Mouse (Mus musculus): ENCODE measurements around the gene Slc24a3. TPM values are rescaled to one million over a fixed set of nuclear protein-coding genes. Genes with fewer than 3 reads are reported as not detected.

Slc24a3 gene
- total RNA-seq, 2 experiments from 2014 or later = 93.2 to 98.8 TPM

- DNase-seq (ENCODE audit: low spot score in 2 of 2) = no peak
Measured at GRCm38 (mm10) chr2:145420967-145421888, 253.7 kb downstream of the Slc24a3 start.

- DNase-seq (ENCODE audit: low spot score in 2 of 2) = no peak
Measured at GRCm38 (mm10) chr2:145421889-145422212, 254.3 kb downstream of the Slc24a3 start.

- DNase-seq (ENCODE audit: low spot score in 2 of 2) = no peak
Measured at GRCm38 (mm10) chr2:145429982-145430381, 262.4 kb downstream of the Slc24a3 start.

GRCm38 (mm10) chr2:145434068-145434467, 266.5 kb downstream of the Slc24a3 start:
- DNase-seq (ENCODE audit: low spot score in 2 of 2) = no peak

GRCm38 (mm10) chr2:145438336-145438735, 270.8 kb downstream of the Slc24a3 start:
- no peak for DNase-seq (ENCODE audit: low spot score in 2 of 2)

- no peak for DNase-seq (ENCODE audit: low spot score in 2 of 2)
Measured at GRCm38 (mm10) chr2:145439755-145440154, 272.2 kb downstream of the Slc24a3 start.

GRCm38 (mm10) chr2:145457106-145457747, 289.7 kb downstream of the Slc24a3 start:
- no peak for DNase-seq (ENCODE audit: low spot score in 2 of 2)

GRCm38 (mm10) chr2:145460854-145461423, 293.4 kb downstream of the Slc24a3 start:
- no peak for DNase-seq (ENCODE audit: low spot score in 2 of 2)

GRCm38 (mm10) chr2:145462253-145462652, 294.7 kb downstream of the Slc24a3 start:
- no peak for DNase-seq (ENCODE audit: low spot score in 2 of 2)

- no peak for DNase-seq (ENCODE audit: low spot score in 2 of 2)
Measured at GRCm38 (mm10) chr2:145468701-145469325, 301.3 kb downstream of the Slc24a3 start.

GRCm38 (mm10) chr2:145477484-145477883, 309.9 kb downstream of the Slc24a3 start:
- no peak for DNase-seq (ENCODE audit: low spot score in 2 of 2)

- DNase-seq (ENCODE audit: low spot score in 2 of 2) = no peak
Measured at GRCm38 (mm10) chr2:145479676-145480075, 312.1 kb downstream of the Slc24a3 start.

- DNase-seq (ENCODE audit: low spot score in 2 of 2) = no peak
Measured at GRCm38 (mm10) chr2:145500231-145500630, 332.7 kb downstream of the Slc24a3 start.

- DNase-seq (ENCODE audit: low spot score in 2 of 2) = no peak
Measured at GRCm38 (mm10) chr2:145501472-145501871, 333.9 kb downstream of the Slc24a3 start.

GRCm38 (mm10) chr2:145507702-145508101, 340.1 kb downstream of the Slc24a3 start:
- DNase-seq (ENCODE audit: low spot score in 2 of 2) = no peak

- no peak for DNase-seq (ENCODE audit: low spot score in 2 of 2)
Measured at GRCm38 (mm10) chr2:145510650-145511225, 343.2 kb downstream of the Slc24a3 start.

GRCm38 (mm10) chr2:145515956-145516355, 348.4 kb downstream of the Slc24a3 start:
- no peak for DNase-seq (ENCODE audit: low spot score in 2 of 2)

GRCm38 (mm10) chr2:145517346-145517745, 349.8 kb downstream of the Slc24a3 start:
- DNase-seq (ENCODE audit: low spot score in 2 of 2) = peak; percentile 81 to 84

GRCm38 (mm10) chr2:145522017-145522416, 354.5 kb downstream of the Slc24a3 start:
- no peak for DNase-seq (ENCODE audit: low spot score in 2 of 2)

- no peak for DNase-seq (ENCODE audit: low spot score in 2 of 2)
Measured at GRCm38 (mm10) chr2:145523381-145523780, 355.8 kb downstream of the Slc24a3 start.

GRCm38 (mm10) chr2:145527151-145527550, 359.6 kb downstream of the Slc24a3 start:
- DNase-seq (ENCODE audit: low spot score in 2 of 2) = no peak
